Mouse (Mus musculus) lung, embryonic 14.5 days (tissue): ENCODE data around the gene Ech1. TPM values are rescaled to one million over a fixed set of nuclear protein-coding genes. Genes with fewer than 3 reads are reported as not detected.

Experiments
- ATAC-seq: fragments of 200-750 bp; cut with Nextera tagmentation; 2 replicates; pipeline ENCODE4 v1.8.0; 2017; ENCODE audit warnings: mild to moderate bottlenecking, moderate TSS enrichment, moderate library complexity; ENCODE audit not compliant: insufficient read depth
- DNase-seq: peaks from one replicate; pipeline ENCODE4 v3.0.0-alpha.2; 2015
- H3K27ac ChIP-seq: fragments of 300-500 bp; sonication (generic); 2 replicates; pipeline ENCODE4 v1.5.1; 2014; ENCODE audit warnings: low read depth, mild to moderate bottlenecking, moderate library complexity
- H3K27me3 ChIP-seq: fragments of 300-500 bp; sonication (generic); 2 replicates; pipeline ENCODE4 v1.6.1; 2014; ENCODE audit warnings: low read length, control low read depth; ENCODE audit not compliant: insufficient read depth
- H3K36me3 ChIP-seq: fragments of 300-500 bp; sonication (generic); 2 replicates; pipeline ENCODE4 v1.6.1; 2014; ENCODE audit warnings: control low read depth; ENCODE audit not compliant: insufficient read depth
- H3K4me1 ChIP-seq: fragments of 300-500 bp; sonication (generic); 2 replicates; pipeline ENCODE4 v1.6.1; 2014; ENCODE audit warnings: antibody characterized with exemption, control low read depth; ENCODE audit not compliant: insufficient read depth
- H3K4me2 ChIP-seq: fragments of 300-500 bp; sonication (generic); 2 replicates; pipeline ENCODE4 v1.6.1; 2014; ENCODE audit warnings: mild to moderate bottlenecking
- H3K4me3 ChIP-seq: fragments of 300-500 bp; sonication (generic); 2 replicates; pipeline ENCODE4 v1.5.1; 2014; ENCODE audit warnings: low read depth, low read length
- H3K9ac ChIP-seq: fragments of 300-500 bp; sonication (generic); 2 replicates; pipeline ENCODE4 v1.6.1; 2014
- H3K9me3 ChIP-seq: fragments of 300-500 bp; sonication (generic); 2 replicates; pipeline ENCODE4 v1.6.1; 2016; ENCODE audit warnings: low read depth, low read length, control low read depth
- CTCF ChIP-seq: IDR thresholded peaks from 2 replicates; pipeline ENCODE4 v1.5.1; 2016; ENCODE audit warnings: antibody characterized with exemption, low read depth
- WGBS: fragments of 180-500 bp; shearing (Covaris S2); extraction: QIAGEN DNeasy Blood & Tissue Kit; methylation state at CpG from one replicate; pipeline ENCODE4 v1.1.7; 2014; 5-methylcytosine and 5-hydroxymethylcytosine counted together
- polyA plus RNA-seq: library from polyadenylated mRNA; unstranded; fragments of >200 nt; fragmentation: Nextera tagmentation; extraction: Ambion mirVana; gene quantifications from 2 replicates; pipeline ENCODE4 v1.2.1, GENCODE M21; 2014

Ech1 gene
- polyA plus RNA-seq, 1 experiment from 2014 or later, result 127 TPM

DNA sequence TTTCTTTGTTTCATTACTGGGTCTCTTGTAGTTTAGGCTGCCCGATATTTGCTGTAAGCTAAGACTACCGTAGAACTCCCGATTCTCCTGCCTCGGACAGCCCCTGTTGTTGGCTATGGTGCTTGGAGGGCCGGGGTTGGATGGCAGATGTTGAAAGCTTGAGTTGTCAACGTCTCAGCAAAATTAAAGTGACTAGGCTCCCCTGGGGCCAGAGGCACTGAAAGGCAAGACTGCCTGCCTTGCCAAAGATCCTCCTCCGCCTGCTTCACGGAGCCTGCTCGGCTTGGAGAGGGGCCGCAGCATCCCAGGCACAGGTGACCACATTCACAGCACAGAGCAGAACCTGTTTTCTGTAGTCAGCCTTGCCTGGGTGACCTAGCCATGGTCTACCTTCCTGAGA lies 55.5 kb downstream of the Ech1 start:
- Histone ChIP-seq H3K36me3 (no peaks in the 10 kb centered on the region), H3K4me2 (no peak overlapping the region), H3K27me3 (no peaks in the 10 kb centered on the region), H3K9ac (no peak overlapping the region), H3K27ac (no peak overlapping the region), H3K4me3 (no peak overlapping the region), H3K4me1 (no peaks in the 10 kb centered on the region), H3K9me3 (no peaks in the 10 kb centered on the region)
- ATAC-seq (no peak), DNase-seq (no peak)
- whole genome bisulfite sequencing, result 74% methylated on average over 10 of the region's 10 CpGs
- TF ChIP-seq CTCF, result no peak

DNA sequence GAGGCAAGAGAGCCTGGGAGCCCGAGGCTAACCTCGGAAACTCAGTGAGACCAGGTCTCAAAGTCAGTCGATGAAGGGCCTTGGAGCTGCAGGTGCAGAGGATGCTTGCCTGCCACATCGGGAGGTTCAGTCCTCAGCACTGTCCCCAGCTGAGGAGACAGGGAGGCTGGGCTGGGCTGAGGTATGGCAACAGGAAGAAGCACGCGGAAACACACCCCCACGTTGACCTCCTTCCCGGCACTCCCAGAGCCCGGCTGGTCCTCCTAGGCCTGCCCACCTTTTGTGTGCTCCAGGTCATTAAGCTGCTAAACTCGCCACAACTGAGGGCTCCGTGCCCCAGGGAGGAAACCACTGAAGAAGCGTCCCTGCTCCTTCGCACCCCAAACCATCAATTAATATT lies 56.2 kb downstream of the Ech1 start, which contains the start of gene Capn12:
TSS of gene Capn12 (plus strand) at position 224 of the 400 bp plus-strand sequence.
- Histone ChIP-seq H3K4me1 (no peaks in the 10 kb centered on the region), H3K27me3 (no peaks in the 10 kb centered on the region), H3K27ac (no peak within 1 kb of the TSS), H3K4me3 (no peak within 1 kb of the TSS), H3K9me3 (no peaks in the 10 kb centered on the region), H3K9ac (no peak within 1 kb of the TSS), H3K36me3 (no peaks in the 10 kb centered on the region), H3K4me2 (no peak within 1 kb of the TSS)
- DNase-seq (no peak), ATAC-seq (no peak)
- 43% methylated on average over 13 of the region's 13 CpGs for WGBS
- TF ChIP-seq CTCF, result no peak

Other genes with a start within 250 kb of the Ech1 start
- gene Samd4b, start 227.1 kb upstream of the Ech1 start, polyA plus RNA-seq, result 27.9 and 34.0 TPM in 2 replicates
- gene Pak4, start 227.0 kb upstream of the Ech1 start, polyA plus RNA-seq, result 46.2 and 52.5 TPM in 2 replicates
- not detected in 2 replicates for gene Acp7, start 193.9 kb upstream of the Ech1 start, polyA plus RNA-seq
- 6.8 and 6.9 TPM in 2 replicates for gene Fbxo27, start 132.4 kb upstream of the Ech1 start, polyA plus RNA-seq
- 13.6 and 15.8 TPM in 2 replicates for gene Fbxo17, start 108.4 kb upstream of the Ech1 start, polyA plus RNA-seq
- 131 and 132 TPM in 2 replicates for gene Mrps12, start 83.4 kb upstream of the Ech1 start, polyA plus RNA-seq
- 27.9 and 31.4 TPM in 2 replicates for gene Sars2, start 83.2 kb upstream of the Ech1 start, polyA plus RNA-seq
- gene Ccer2, start 69.0 kb upstream of the Ech1 start, polyA plus RNA-seq, result not detected in 2 replicates
- gene Sirt2, start 58.5 kb upstream of the Ech1 start, polyA plus RNA-seq, result 54.0 and 59.6 TPM in 2 replicates
- 31.8 and 37.4 TPM in 2 replicates for gene Nfkbib, start 57.7 kb upstream of the Ech1 start, polyA plus RNA-seq
- 6.8 and 6.9 TPM in 2 replicates for gene Rinl, start 36.2 kb upstream of the Ech1 start, polyA plus RNA-seq
- gene Hnrnpl, start 16.7 kb upstream of the Ech1 start, polyA plus RNA-seq, result 254 and 255 TPM in 2 replicates
- 3.2 and 3.7 TPM in 2 replicates for gene Lgals4, start 8.6 kb downstream of the Ech1 start, polyA plus RNA-seq
- gene Lgals7, start 38.6 kb downstream of the Ech1 start, polyA plus RNA-seq, result 1.0 and 1.7 TPM in 2 replicates
- 0.42 and 0.61 TPM in 2 replicates for gene Capn12, start 56.2 kb downstream of the Ech1 start, polyA plus RNA-seq
- gene Actn4, start 137.1 kb downstream of the Ech1 start, polyA plus RNA-seq, result 266 and 270 TPM in 2 replicates
- 392 and 398 TPM in 2 replicates for gene Eif3k, start 156.6 kb downstream of the Ech1 start, polyA plus RNA-seq
- 8.5 and 10.7 TPM in 2 replicates for gene Map4k1, start 156.8 kb downstream of the Ech1 start, polyA plus RNA-seq